Mouse (Mus musculus): Measurements from ENCODE around the gene Vamp4.

DNA sequence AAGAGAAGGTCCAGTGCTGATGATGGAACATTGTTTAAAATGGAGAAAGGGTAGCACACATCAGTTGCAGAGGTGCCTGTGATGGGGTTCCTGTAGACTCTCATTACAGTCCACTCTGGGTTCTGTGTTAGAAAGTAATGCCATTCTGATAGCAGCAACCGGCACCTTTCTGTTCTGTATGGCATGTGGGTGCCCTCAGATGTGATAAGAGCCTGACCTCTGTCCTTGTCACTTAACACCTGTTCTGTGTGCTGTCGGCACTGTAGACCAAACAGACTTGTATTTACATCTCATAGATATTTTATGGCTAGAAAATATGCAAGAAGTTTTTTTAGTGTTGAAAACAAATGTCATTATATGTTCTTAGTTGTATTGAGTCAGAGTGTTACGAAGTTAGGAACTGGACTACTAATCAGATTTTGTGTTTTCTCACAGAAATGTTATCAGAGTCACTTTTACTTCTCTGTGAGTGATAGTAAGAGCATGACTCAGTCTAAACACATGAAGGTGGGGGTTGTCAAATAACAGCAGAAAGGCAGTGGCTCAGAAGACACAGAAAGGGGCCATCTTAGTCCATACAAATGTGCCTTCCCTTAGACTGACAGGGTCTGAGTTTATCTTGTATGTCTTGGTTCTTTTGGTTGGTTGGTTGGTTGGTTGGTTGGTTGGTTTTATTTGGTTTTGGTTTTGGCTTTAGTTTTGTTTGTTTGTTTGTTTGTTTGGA is 27.2 kb downstream of the Vamp4 start:
- TF ChIP-seq POLR2A (IDR thresholded peaks at IDR 0.05; ENCODE audit: borderline replicate concordance, insufficient read depth, low read length) = no peak
- TF ChIP-seq CTCF (IDR thresholded peaks at IDR 0.05; ENCODE audit: borderline replicate concordance, insufficient read depth, low read depth, low read length) = no peak

Measured in cerebellum, adult 2 months (tissue).